Mouse (Mus musculus) retina, postnatal 1 day (tissue): ENCODE measurements around the gene Lefty2.

ENCODE experiments used
- DNase-seq: peaks from one replicate; pipeline ENCODE4 v3.0.0-alpha.2; 2012

Lefty2 gene

GRCm38 (mm10) chr1:180901107-180901506 lies 8.2 kb downstream of the Lefty2 start:
- DNase-seq: peak; percentile 78

GRCm38 (mm10) chr1:180902915-180903314 lies 10.0 kb downstream of the Lefty2 start:
- DNase-seq: no peak

DNA sequence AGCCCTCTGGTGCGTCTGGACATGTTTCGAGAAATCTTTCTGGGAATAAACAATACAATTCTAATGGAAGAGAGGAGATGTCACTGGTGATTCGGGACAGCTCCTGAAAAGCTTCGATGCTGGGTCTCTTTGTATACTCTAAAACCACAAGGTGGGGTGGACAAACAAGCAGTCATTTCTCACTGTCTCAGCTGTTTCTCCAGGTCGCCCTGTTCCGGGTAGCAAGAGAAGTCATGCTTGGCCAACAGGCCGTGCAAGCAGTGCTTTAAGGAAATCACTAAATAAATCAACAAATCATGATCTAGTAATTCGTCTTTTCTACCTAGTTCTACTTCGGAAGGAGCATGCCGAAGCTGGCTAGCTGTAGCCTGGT lies 10.7 kb downstream of the Lefty2 start:
- DNase-seq: no peak

- peak; percentile 96 for DNase-seq
Observed at GRCm38 (mm10) chr1:180904039-180904814, 11.3 kb downstream of the Lefty2 start, which contains the start of gene Pycr2. Gene Pycr2 (plus strand): TSS chr1:180904293.

DNA sequence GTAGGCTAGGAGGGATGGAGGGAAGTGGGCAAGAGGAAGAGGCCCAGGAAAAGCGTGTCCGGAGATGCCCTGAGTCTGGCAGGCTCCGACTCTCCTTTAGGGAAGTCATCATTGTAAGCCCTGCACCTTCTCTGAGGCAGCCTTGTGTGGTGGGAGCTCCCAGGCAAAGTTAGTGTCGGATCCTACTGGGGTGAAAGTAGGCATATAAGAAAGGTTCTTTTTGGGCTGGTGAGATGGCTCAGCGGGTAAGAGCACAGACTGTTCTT lies 11.8 kb downstream of the Lefty2 start:
- no peak for DNase-seq

DNA sequence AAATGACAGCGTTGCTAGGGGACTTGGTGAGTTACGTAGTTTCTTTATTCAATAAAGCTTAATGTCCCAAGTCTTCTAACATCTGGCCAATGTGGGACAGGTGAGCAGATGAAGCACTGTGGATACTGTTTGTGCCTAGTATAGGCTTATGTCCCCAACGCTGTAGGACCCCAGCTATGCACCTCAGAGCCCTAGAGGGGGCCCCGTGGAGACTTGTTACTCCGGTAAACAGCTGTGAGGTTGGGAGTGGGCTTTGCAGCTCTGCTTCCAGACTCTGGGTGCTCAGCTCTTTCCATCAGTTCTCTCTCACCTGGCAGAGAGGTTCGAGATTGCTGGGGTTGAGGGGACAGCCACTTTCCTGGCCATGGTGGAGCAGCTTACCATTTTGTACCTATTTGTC lies 12.4 kb downstream of the Lefty2 start:
- no peak for DNase-seq

- no peak for DNase-seq
Observed at GRCm38 (mm10) chr1:180905876-180906275, 13.0 kb downstream of the Lefty2 start.

DNA sequence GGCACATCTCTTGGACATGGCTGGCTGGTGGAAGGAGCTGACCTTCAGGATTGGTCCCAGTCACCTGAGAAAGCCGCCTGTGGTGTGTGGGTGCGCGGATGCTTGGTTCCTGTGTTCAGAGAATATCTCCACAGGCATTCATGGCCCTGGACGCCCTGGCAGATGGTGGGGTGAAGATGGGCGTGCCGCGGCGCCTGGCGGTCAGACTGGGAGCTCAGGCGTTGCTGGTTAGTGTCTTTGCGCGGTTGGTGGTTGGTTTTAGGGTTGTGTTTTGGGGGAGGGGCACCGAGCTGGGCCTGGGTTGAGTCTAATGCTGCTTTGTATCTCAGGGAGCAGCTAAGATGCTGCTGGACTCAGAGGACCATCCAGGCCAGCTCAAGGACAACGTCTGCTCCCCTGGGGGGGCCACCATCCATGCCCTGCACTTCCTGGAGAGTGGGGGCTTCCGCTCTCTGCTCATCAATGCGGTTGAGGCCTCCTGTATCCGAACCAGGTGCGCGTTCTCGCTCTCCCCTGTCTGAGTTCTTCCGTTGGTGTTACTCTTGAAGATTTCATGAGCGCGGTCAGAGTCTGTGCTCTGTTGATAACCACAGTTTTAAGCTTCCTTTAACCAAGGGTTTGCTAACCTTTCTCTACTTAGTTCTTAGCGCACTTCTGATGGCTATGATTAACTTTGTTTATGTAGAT lies 13.7 kb downstream of the Lefty2 start:
- DNase-seq: no peak

- DNase-seq: peak; percentile 29
Observed at GRCm38 (mm10) chr1:180911138-180911537, 18.2 kb downstream of the Lefty2 start.

GRCm38 (mm10) chr1:180911653-180912287 lies 18.9 kb downstream of the Lefty2 start:
- DNase-seq: no peak

DNA sequence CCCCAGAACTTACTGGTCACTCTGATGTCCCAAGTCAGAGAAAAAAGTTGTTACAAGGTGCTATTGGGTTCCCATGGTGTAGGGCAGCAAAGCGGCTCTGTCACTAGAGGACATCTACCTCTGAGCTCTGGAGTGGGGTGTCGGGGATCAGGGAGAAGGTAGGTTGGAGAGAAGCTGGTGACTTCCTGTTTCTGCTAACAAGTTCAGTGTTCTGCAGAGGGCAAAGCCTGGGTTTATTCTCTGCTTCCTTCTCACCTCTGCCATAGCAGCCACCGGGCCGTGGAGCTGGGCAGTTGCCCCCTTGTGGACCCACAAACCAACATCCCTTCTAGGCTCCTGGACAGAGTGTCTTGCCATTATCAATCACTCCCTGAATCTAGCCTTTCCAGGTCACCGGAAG lies 19.9 kb downstream of the Lefty2 start:
- no peak for DNase-seq

DNA sequence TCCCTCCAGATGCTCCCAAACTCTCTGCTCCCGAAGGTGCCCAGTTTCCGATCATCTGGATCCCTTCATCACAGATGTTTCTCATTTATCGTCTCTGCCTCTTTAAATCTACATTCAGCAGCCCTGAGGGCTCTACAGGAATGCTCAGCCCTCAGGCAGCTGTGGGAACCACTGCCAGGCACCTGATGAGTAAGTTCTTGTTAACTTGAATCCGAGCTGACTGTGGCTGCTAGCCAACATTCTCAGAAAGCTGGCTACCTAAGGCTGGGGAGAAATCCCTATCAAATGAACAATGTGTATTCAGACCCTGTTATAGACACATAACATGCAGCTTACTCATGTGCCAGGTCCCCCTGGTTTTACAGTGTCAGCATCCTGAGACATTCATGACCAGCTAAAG lies 20.9 kb downstream of the Lefty2 start:
- DNase-seq: no peak

DNA sequence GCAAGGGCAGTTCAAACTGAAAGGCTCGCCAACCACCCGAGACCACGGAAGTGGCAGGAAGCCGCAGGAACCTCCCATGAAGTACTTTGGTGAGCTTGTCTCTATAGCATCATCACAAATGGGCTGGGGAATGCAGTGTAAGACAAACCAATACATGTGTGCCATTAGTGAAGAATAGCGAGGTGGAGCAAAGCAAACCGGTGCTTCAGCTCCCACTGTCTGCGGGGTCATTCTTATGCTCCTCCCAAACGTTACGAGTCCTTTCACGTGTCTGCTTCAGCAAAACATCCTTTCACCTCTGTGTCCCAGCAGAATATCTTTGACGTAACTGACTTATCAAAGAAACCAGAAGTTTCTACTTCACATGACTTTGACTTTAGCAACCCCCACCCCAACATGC lies 23.5 kb downstream of the Lefty2 start:
- DNase-seq: no peak

DNA sequence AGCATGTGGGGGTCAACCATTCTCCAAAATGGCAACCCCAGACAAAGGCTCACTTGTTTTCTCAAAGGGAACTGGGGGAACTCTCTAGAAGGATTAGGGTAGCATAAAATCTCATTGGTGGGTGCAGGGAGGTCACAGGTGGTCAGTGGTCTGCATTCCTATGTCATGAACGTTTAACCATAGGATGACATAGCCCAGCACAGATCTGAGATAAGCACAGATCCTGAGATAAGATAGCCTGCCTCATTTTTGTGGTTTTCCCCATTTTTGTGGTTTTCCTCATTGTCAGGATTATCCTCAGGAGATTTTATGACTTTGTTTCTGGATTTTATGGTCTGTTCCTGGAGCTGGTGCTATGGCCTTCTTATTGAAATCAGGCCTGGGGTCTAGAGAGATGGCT lies 24.1 kb downstream of the Lefty2 start:
- no peak for DNase-seq

DNA sequence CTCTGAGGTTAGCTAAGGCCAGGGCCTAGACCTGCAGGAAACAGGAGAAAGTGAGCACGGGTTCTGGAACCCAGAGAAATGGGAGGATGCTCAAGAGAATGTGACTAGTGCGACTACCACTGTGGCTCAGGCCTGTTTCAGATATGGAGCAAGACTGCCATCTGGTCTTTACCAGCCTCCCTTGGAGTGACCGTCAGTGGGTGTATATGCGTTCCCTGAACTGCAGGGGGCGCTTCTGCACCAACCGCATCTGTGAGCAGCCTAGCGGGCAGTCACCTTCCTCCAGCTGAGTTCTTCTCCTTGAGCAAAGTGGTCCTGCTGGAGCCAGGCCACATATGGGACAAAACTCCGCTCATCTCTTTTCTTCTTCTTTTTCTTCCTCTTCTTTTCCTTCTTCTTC lies 26.8 kb downstream of the Lefty2 start:
- DNase-seq: peak; percentile 39

GRCm38 (mm10) chr1:180922273-180923048 lies 29.6 kb downstream of the Lefty2 start:
- DNase-seq: no peak

GRCm38 (mm10) chr1:180924737-180925136 lies 31.8 kb downstream of the Lefty2 start:
- DNase-seq: no peak

GRCm38 (mm10) chr1:180926286-180926685 lies 33.4 kb downstream of the Lefty2 start:
- no peak for DNase-seq

- no peak for DNase-seq
Observed at GRCm38 (mm10) chr1:180929599-180929998, 36.7 kb downstream of the Lefty2 start.

GRCm38 (mm10) chr1:180931106-180931505 lies 38.2 kb downstream of the Lefty2 start:
- DNase-seq: no peak

DNA sequence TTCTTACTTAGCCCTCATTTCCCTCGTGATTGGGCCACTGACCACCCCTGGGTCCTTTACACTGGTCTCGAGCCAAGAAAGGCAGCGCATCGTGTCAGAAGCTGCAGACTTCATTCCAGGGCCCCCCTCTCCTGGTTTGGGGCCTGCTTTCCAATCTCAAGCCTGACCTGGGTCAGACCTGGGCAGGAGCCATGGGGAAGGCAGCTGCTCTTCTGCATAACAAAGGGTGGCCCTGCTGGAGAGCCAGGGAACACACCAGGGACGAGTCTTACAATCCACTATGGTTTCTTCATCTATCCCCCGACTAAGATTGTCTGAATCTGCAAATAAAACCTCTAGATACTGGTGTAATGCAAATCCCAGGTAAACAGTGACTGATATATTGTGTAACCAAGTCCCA lies 40.8 kb downstream of the Lefty2 start:
- no peak for DNase-seq

- DNase-seq: no peak
Observed at GRCm38 (mm10) chr1:180934467-180935419, 41.8 kb downstream of the Lefty2 start, which contains the start of gene Lefty1. Gene Lefty1 (plus strand): TSS chr1:180935022.
